In genomic region chr13:81136652-81137422, GRCm38 (mm10) we compare ENCODE assay signal across 7 mouse cellular contexts.
A peak's percentile ranks its signal among the peaks of the same experiment; 100 is the strongest.
DNase-seq lines count a peak whose midpoint lies in the region; ATAC-seq lines count a peak whose summit lies in the region.

No protein-coding gene starts in this region.

- no peaks in the 10 kb centered on the region for H3K9me3 ChIP-seq in forebrain, embryonic 14.5 days (replicated peaks; ENCODE audit: control insufficient read depth, low read length)

- H3K36me3 ChIP-seq in forebrain, embryonic 14.5 days (ENCODE audit: control insufficient read depth, insufficient read depth, low read length), result no peaks in the 10 kb centered on the region

- peak; percentile 17 to 36 for DNase-seq in spleen, postnatal 36 days (ENCODE audit: low spot score in 2 of 2)
- no peak for DNase-seq in spleen, postnatal 4 days (ENCODE audit: low spot score in 2 of 2)
- peak; percentile 79 for DNase-seq in forebrain, embryonic 14.5 days (ENCODE audit: low spot score)
- DNase-seq in left cerebral cortex, adult 9 months (ENCODE audit: low spot score in 2 of 2), result peak; percentile 15 to 25
- peak; percentile 13 for DNase-seq in ovary, postnatal 14 days (ENCODE audit: low spot score)
- no peak for DNase-seq in thymus, postnatal 25 days

- no peak overlapping the region for H3K9ac ChIP-seq in forebrain, embryonic 14.5 days (ENCODE audit: low read length)

- H3K4me3 ChIP-seq in forebrain, embryonic 14.5 days (ENCODE audit: low read depth, low read length), result no peak overlapping the region

- no peaks in the 10 kb centered on the region; the same call in 1 of the 2 replicates for H3K4me1 ChIP-seq in forebrain, embryonic 14.5 days (ENCODE audit: control insufficient read depth, insufficient read depth, low read length)

- H3K4me2 ChIP-seq in forebrain, embryonic 14.5 days (ENCODE audit: low read length), result no peak overlapping the region

- 34% methylated on average over 11 of the region's 11 CpGs for WGBS in forebrain, embryonic 14.5 days

- ATAC-seq in forebrain, embryonic 14.5 days, result peak; percentile 64
- peak; percentile 92 to 93 for ATAC-seq in hematopoietic stem cell, adult 5-6 weeks (replicated peaks in 1 of 2; ENCODE audit: insufficient read depth in 1 of 2, low FRiP score in 2 of 2, low TSS enrichment in 1 of 2, low read depth in 1 of 2, poor library complexity in 2 of 2, severe bottlenecking in 2 of 2)

- H3K27me3 ChIP-seq in forebrain, embryonic 14.5 days (replicated peaks; ENCODE audit: control insufficient read depth, insufficient read depth, low read length), result no peaks in the 10 kb centered on the region

- H3K27ac ChIP-seq in forebrain, embryonic 14.5 days (ENCODE audit: low read depth, low read length), result no peak overlapping the region

Comparison
In these comparisons a context has a peak if more than half of its experiments do, and no peak if none do; other contexts are left out.
1. DNase-seq: peak in spleen, postnatal 36 days (2 of 2), forebrain, embryonic 14.5 days (single experiment), left cerebral cortex, adult 9 months (2 of 2) and ovary, postnatal 14 days (single experiment); none in spleen, postnatal 4 days (0 of 2) and thymus, postnatal 25 days (single experiment).